Mouse (Mus musculus): ENCODE data around the gene 4930404N11Rik.

Gene 4930404N11Rik

DNA sequence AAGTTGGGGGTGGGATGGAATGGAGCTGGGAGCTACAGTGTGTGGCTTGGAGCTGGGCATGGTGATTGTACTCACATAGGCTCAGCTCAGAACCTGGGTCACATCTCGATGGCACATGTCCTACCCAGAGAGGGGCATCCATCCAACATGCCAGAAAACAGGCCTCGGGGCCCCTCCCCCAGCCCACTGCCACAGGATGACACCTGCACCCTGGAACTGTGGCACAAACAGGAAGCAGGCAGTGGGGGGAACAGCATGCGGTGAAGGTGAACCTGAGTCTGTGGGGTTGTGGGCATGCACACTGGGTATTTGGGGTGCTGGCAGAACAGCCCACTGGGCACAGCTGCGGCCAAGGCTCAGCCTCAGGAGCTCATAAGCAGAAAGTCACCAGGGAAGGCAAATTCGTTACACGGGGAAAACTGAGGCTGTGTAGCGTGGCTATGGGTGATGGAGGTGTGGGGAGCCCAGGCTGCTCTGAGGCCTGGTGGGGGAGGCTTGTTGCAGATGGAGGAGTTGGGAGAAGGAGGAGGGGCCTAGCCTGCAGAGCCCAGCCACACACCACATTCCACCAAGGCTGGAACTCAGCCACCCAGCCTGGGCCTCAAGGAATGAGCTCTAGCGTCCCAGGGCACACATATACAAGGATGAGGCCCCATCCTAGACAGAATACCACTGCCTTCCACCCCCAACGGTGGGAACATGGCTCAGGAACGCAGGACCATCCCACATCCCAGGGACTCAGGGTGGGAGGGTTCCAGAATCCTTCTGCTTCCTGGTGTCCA, 36.2 kb downstream of the 4930404N11Rik start:
- in situ Hi-C loops (cut with MboI, MseI): no loop called here

DNA sequence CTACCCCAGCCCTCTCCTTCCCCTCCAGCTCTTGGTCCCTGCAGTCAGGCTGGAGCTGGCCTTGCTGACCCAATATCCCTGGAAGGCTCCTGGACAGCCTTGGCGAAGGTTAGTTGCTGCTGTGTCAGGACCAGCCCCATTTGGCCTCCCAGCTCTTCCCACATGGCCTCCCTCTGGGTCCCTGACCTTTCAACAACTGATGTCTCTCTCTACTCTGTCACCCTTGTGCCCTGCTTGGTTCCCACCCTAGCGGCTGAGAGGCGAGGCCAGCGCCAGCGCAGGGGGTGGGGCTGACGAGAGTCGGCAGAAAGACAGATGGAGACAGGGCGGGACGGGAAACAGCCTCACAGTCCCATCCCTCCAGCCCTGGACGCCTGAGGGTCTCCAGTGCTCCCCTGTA, 37.2 kb downstream of the 4930404N11Rik start, which contains the start of gene Tbxa2r:
Tbxa2r (plus strand) TSS at position 346 of the 400 bp plus-strand sequence.
- in situ Hi-C loops (cut with MboI, MseI): no loop called here

DNA sequence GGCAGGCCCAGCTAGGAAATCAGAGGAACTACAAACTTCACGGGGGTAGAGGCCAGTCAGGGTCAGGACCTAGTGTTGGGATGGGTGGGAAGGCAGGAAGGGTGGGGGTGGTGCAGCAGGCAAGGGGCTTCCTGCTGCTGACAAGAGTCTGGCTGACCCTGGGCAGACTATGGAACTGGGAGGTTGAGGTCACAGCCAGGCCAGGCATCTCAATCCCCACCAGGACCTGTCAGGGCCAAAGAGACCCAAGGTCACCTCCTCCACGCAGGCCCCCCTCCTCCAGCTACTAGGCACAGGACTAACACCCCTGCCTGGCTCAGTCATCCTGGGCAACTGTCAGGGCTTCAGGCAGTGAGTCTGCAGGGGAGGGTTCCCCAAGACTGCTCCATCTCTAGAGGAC, 37.7 kb downstream of the 4930404N11Rik start:
- in situ Hi-C loops (cut with MboI, MseI): no loop called here

DNA sequence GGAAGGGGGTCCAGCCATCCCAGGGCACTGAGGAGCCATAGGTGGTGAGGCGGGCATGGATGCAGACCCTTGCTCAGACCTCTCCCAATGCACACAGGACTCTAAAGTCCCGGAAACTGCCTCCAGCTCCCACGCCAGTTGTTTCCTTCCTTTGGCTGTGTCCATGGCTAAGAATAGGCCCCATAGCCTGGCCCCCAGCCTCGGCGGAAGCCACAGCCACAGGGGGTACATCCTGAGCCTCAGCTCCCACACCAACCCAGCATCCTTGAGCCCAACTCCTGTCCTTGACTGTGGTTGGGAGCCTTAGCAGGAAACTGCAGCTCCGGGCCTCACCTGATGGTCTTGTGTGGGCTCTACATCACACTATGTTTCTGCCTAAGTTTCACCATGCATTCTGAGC, 38.8 kb downstream of the 4930404N11Rik start:
- in situ Hi-C loops (cut with MboI, MseI): no loop called here

DNA sequence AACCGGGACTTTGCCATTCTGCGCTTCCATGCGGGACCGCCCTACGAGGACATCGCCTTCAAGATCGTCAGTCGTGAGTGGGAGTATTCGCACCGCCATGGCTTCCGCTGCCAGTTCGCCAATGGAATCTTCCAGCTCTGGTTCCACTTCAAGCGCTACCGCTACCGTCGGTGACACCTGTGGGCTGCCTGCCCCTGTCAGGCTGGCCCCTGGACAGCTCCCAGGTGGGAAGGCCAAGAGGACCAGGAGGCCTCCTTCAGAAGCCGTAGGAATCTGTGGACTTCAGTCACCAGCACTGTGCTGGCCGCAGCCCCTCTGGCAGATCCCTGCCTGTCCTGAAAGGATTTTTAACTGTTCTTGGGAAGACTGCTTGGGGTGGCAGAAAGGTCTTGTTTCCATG, 39.8 kb downstream of the 4930404N11Rik start:
- in situ Hi-C loops (cut with MboI, MseI): no loop called here

DNA sequence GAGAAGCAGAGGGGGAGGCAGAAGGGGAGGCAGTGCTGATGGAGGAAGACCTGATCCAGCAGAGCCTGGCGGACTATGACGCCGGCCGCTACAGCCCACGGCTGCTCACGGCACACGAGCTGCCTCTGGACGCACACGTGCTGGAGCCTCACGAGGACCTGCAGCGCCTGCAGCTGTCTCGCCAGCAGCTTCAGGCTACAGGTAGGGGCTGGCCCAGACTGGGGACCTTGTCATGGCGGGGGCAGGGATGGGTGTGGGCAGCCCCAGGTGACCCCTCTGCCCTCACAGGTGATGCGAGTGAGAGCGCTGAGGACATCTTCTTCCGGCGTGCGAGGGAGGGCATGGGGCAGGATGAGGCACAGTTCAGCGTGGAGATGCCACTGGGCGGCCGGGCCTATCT, 40.4 kb downstream of the 4930404N11Rik start:
- in situ Hi-C loops (cut with MboI, MseI): no loop called here

DNA sequence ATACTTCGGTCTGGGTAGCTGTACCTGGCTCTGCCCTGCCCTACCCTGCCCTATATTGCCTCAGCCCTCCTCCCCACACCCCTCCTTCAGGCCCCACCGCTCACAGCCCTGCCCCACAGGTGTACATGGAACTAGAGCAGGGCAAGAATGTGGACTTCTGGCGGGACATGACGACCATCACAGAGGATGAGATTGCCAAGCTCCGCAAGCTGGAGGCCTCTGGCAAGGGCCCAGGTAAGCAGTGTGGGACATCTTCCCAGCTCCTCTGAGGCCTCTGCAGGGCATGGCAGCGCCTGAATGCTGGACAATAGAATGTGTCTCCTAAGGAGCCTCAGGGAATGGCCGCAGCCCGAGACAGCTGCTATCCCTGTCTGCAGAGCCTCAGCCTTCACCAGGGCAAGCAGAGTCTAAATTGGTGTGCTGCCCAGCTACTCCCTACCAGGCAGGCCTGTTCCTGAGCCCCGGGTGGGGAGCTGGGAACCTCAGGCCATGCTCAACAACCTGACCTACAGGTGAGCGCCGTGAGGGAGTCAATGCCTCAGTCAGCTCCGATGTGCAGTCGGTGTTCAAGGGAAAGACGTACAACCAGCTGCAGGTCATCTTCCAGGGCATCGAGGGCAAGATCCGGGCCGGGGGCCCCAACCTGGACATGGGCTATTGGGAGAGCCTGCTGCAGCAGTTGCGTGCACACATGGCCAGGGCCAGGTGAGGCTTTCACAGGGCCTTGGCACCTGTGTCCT, 41.7 kb downstream of the 4930404N11Rik start:
- in situ Hi-C loops (cut with MboI, MseI): loop anchor here in 1 of 2 experiments (5.0 kb wide), 1 partner anchor 37 kb away; no protein-coding TSS in a partner anchor

DNA sequence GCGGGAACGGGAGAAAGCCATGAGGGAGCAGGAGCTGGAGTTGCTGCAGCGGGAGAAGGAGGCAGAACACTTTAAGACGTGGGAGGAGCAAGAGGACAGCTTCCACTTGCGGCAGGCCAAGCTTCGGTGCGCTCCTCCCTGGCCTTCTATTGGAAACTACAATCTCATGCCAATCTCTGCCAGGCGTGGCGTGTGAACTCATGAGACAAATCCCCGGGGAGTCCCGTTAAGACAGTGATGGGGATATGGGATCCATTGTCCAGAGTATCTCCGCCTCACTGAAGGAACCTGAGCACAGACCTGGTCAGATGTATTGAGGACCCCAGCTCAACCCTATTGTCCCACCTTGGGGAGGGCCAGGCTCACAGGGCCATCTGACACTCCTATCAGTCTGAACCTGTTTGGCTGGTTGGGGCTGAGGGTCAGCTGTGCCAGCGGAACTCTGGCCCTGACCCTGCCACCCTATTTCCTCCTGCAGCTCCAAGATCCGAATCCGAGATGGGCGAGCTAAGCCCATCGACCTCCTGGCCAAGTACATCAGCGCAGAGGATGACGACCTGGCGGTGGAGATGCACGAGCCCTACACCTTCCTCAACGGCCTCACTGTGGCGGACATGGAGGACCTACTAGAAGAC, 42.4 kb downstream of the 4930404N11Rik start:
- in situ Hi-C loops (cut with MboI, MseI): loop anchor here in 1 of 2 experiments (5.0 kb wide), 1 partner anchor 36 kb away; no protein-coding TSS in a partner anchor

DNA sequence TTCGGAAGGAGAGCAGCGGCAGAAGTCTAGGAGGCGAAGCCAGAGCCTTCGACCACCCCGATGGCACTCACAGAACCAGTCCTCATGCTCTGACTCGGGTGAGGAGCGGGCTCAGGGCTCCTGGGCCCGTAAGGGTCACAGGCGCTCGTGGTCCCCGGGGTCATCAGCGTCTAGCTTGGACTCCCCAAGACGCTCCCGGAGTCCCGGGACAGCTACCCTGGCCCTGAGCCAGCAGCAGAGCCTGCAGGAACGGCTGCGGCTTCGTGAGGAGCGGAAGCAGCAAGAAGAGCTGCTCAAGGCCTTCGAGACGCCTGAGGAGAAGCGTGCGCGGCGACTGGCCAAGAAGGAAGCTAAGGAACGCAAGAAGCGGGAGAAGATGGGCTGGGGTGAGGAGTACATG, 43.2 kb downstream of the 4930404N11Rik start:
- in situ Hi-C loops (cut with MboI, MseI): loop anchor here in 1 of 2 experiments (5.0 kb wide), 1 partner anchor 35 kb away; no protein-coding TSS in a partner anchor

DNA sequence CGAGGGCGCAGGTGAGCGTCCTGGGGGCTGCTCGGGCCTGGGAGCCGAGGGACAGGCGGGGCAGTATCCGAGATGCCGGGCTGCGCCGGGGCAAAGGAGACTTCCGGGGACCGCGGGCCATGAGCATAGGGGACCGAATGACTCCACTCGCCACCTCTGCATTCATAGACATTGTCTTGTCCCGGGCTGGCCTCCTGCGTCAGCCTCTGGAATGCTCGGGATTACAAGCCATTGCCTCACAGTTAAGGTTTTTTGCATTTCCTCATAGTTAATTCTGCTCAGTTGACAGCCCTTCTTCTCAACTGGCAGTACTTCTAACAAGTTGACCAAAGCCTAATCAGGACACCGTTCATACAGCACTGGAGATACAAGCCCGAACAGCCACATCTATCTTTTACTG, 44.2 kb downstream of the 4930404N11Rik start:
- in situ Hi-C loops (cut with MboI, MseI): loop anchor here in 1 of 2 experiments (5.0 kb wide), 1 partner anchor 34 kb away; no protein-coding TSS in a partner anchor

DNA sequence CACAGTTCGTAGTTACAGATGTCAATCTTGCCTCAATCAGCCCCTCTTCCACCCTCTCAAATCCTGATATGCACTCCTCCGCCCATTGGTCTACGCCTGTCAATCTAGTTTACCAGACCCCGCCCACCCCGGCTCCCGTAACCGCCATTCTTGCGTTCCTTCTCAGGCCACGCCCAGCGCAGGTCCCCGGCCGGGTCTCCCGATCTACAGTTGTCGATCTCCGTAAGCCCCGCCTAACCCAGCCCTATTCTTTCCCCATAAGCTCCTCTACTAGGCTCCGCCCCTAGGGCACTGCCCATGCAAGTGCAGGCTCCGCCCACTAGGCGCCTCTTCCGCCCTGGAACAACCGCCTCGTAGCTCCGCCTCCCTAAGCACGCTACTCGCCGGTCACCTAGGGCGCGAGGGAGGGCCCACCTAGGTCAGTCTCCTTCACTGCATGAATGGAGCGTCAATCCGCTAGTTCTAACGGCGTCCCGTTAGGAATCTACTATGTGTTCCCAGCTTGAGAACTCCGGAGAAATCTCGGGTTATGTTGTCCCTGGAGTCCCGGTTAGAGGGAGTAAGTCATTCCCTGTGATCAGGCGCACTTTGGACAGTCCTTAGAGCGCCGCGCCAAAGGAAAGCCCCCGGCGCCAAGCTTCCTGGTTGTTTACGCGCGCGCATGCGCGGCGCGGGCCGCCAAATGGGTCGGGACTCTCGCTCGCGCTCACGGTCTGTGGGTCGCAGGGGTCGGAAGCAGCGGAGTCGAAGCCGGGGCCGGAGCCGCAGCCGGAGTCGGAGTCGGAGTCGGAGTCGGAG, 44.9 kb downstream of the 4930404N11Rik start, which contains the start of gene Cactin:
Cactin (plus strand) TSS at position 554 of the 798 bp plus-strand sequence.
- in situ Hi-C loops (cut with MboI, MseI): loop anchor here in 1 of 2 experiments (5.0 kb wide), 1 partner anchor 33 kb away; no protein-coding TSS in a partner anchor

DNA sequence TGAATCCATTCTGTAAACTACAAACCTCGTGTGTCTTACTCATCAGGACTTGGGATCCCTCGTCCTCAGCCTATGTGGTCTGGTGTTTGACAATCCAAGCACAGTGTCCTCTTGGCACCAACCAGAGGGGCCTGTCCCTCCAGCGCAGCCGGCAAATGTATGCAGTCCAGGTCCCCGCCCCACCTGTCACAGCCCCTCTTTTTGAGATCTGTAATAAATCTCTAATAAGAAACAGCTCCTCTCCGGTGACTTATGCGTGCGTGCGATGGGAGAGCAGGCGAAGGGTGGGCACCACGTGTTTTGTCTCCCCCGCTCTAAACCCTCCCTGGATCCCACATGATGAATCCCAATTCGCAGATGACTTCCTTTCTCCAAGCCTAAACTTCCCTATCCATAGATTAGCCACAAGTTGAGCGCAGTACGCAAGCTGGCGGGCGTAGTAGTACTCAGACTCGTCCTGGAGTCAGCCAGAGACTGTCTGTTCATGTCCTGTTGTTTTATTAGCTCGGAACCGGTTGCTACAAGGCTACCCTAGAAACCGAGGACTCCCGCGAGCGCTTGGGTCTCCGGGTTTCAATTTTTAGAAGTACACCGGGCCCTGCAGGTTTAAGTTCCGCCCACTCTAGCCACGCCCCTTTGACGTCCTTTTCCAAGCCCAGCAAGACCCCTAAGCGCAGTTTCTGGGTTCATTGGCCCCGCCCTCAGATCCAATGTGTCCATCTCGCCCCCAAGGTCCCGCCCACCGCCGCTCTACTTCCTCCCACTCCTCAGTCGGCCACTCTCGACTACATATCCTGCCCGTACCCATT, 45.7 kb downstream of the 4930404N11Rik start:
- in situ Hi-C loops (cut with MboI, MseI): loop anchor here in 1 of 2 experiments (5.0 kb wide), 1 partner anchor 33 kb away; no protein-coding TSS in a partner anchor

DNA sequence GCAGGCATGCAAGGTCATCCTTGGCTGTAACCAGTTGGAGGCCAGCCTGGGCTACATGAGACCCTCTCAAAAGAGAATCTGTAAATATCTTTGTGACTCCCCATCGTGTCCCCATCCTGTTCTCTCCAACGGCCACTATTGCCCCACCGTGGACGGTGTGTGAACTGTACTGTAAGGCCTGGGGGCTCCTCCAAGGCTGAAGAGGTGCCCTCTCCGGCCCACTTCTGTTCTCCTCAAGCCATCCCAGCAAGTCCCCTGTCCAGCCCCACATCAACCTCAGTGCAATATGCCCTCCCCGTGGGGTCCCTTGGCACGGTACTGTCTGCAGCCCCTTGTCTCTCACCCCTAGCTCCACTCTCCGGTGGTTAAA, 46.3 kb downstream of the 4930404N11Rik start:
- in situ Hi-C loops (cut with MboI, MseI): no loop called here

DNA sequence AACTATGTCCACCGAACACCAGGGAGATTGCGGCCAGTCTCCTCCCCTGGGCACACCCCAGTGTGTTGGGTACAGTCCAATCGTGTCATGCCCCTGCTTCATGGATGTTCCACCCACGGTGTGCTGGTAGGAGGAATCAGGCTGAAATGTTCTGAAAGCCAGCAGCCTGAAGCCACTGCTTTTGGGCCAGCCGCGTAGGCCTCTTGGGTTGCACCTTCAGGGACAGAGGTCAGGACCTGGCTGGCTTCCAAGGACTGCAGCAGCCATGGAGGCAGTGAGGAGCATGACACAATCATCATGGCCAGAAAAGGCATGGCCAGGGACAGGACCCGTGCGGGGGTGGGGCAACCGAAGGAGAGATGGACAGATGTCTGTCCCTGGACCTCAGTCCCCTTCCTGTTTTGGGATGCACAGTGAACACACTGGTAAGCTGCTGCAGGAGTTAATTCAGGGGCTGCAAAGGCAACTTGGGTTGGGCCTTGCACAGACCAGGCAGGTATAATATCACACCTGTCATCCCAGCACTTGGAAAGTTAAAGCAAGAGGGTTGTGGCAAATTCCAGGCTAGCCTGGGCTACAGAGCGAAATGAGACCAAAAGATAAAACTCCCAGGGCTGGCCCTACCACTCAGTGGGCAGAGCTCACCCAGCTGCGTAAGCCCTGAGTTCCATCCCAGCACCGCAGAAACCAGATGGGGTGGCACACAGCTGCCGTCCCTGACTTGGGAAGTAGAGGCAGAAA, 46.9 kb downstream of the 4930404N11Rik start:
- in situ Hi-C loops (cut with MboI, MseI): no loop called here

DNA sequence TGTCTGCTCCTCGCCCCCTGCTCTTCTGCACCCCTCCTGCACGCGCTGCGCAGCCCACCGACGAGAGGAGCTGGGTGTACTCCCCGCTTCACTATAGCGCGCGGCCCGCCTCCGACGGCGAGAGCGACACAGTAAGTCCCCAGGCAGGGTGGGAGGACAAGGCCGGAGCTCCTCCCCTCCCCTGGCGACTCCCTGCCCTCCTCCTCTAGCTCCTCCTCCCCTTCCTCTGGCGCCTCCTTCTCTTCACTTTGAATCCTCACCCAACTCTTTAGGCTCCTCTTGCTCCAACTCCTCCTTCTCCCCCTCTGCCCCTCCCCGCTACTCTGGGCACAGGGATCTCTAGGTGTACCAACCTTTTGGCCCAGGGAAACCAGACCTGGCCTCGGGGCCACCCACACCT, 48.3 kb downstream of the 4930404N11Rik start:
- in situ Hi-C loops (cut with MboI, MseI): no loop called here

DNA sequence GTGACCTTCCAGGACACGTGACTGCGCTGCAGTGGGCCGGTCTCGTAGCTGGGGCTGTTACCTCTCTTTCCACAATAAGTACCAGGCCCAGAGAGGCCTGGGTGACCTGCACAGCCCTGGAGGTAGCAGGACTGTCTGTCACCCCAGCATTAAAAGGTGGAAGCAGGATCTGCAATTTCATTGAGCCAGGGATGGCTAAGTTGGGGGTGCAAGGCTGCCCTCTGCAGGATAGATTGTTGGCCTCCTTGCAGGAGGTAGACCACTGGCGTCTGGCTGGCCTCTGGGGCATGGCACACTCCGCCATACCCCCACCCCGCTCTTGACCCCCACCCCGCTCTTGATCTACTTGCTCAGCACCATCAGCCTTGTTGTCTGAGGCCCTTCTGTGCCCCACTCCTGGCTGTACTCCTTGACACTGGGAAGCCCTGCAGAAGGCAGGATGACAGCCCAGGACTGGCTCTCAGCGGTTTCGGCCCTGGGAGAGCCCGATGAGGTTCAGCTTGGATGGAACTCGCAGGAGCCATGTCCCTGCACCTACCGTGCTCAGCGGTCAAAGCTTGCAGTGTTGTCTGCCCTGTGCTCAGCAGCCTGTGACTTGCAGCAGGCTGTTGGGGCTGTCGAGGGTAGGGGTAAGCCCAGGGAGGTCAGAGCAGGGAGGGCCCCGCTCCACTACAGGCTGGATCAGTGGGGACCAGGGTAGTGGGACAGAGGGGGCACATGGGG, 49.1 kb downstream of the 4930404N11Rik start:
- in situ Hi-C loops (cut with MboI, MseI): no loop called here

DNA sequence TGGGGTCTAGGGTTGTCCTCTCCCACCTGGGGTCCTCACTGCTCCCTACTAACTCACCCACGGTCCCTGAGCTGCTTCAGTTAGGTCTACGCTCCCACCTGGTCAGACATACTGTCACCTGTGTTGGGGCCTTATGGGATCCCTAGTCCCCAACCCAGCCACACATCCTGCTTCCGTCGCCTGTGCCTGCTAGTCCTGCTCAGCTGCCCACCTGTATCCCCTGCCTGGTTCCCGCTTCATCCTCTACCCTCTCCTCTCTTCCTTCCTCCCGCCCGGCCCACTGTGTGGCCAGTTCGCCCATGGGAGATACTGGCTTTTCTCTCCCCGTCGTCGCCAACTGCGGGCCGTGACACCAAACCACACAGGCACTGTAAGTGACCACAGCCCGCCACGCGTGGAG, 50.0 kb downstream of the 4930404N11Rik start:
- in situ Hi-C loops (cut with MboI, MseI): no loop called here

DNA sequence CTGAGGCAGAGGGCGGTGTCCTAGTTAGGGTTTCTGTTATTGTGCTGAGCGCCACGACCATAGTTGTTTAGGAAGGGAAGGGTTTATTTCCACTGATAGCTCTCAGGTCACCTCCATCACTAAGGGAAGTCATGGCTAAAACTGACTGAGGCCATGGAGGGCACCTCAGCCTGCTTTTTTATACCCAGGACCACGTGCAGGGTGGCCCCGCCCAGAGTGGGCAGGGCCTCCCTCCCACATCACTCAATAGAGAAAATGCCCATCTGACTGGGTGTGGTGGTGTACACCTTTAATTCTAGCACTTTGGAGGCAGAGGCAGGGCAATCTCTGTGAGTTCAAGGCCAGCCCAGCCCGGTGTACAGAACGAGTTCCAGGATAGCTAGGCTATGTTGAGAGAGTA, 51.4 kb downstream of the 4930404N11Rik start:
- in situ Hi-C loops (cut with MboI, MseI): no loop called here

DNA sequence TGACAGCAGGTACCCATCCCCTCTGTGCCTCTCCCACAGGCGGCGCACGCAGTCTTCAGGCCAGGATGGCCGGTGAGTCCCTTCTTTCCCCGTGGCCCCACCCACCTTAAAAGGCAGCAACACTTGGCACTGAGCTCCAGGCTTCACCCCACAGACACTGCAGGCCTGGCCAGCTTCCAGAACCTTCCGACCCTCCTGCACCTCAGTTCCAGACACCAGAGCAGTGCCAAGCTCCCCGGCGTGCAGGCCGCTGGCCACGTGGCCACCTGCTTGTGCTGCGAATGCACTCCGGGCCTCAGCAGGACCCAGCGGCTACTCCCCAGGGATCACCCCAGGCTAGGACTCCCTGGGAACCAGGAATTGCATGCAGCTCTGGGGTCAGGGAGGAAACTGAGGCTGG, 52.0 kb downstream of the 4930404N11Rik start:
- in situ Hi-C loops (cut with MboI, MseI): no loop called here

Measured in T-helper 17 cell (primary cell).